9 mouse cellular contexts compared by ENCODE assay signal in genomic region chr14:77904171-77904762, GRCm38 (mm10). TPM values are rescaled to one million over a fixed set of nuclear protein-coding genes. Genes with fewer than 3 reads are reported as not detected.
DNase-seq lines count a peak whose midpoint lies in the region; ATAC-seq and TF ChIP-seq lines count a peak whose summit lies in the region.
"Had no signal": no experiment of that assay in that cellular context is flagged by ENCODE, and none has a peak within 500 bp of the region (broad histone marks: within the 10 kb centered on the region; RNA-seq: fewer than 3 reads in every experiment).

Gene Epsti1, plus strand, starts transcription at chr14:77904239.

- intact Hi-C loops in gastrocnemius, adult 2 months (cut with DNase I): no loop called here
- intact Hi-C loops in gastrocnemius, postnatal 14 days (cut with DNase I; ENCODE audit: low total_unique reads): no loop called here

- TF ChIP-seq POLR2A in olfactory bulb, adult 2 months (IDR thresholded peaks at IDR 0.05; ENCODE audit: insufficient read depth, low read depth, low read length): no peak

- H3K4me1 ChIP-seq in limb, embryonic 12.5 days (replicated peaks): 0 out of 2 replicates have a peak, but pooled peaks cover 3% of the 10 kb centered on the region
- peaks cover 4% of the 10 kb centered on the region; the same call in 1 of the 2 replicates for H3K4me1 ChIP-seq in olfactory bulb, adult 2 months (ENCODE audit: control insufficient read depth, insufficient read depth, low read length)

- no peaks in the 10 kb centered on the region for H3K9me3 ChIP-seq in limb, embryonic 12.5 days

- no peaks in the 10 kb centered on the region for H3K27me3 ChIP-seq in limb, embryonic 12.5 days

- peak within 1 kb of the TSS; percentile 28; the same call in 1 of the 2 replicates for H3K27ac ChIP-seq in gastrocnemius, adult 2 months
- no peak within 1 kb of the TSS for H3K27ac ChIP-seq in limb, embryonic 12.5 days
- H3K27ac ChIP-seq in olfactory bulb, adult 2 months (ENCODE audit: insufficient read depth, low read depth, low read length): no peak within 1 kb of the TSS

- DNase-seq in gastrocnemius, adult 2 months: no peak
- DNase-seq in gastrocnemius, postnatal 14 days: no peak
- peak; percentile 32 for DNase-seq in c-Kit-positive CD71-negative TER-119-negative erythroid progenitor cells, embryonic 14.5 days (ENCODE audit: low read depth)
- DNase-seq in left cerebral cortex, adult 8-10 months (ENCODE audit: low spot score in 2 of 2): no peak
- no peak for DNase-seq in left cerebral cortex, adult 9 months (ENCODE audit: low spot score in 2 of 2)
- DNase-seq in embryo, embryonic 9.5 days (ENCODE audit: extremely low spot score): no peak

- ATAC-seq in limb, embryonic 12.5 days (ENCODE audit: insufficient number of reproducible peaks, insufficient read depth, low FRiP score, low TSS enrichment, low read depth): no peak

- H3K9ac ChIP-seq in limb, embryonic 12.5 days (replicated peaks): no peak within 1 kb of the TSS

- WGBS in limb, embryonic 12.5 days: 42% methylated on average over 15 of the region's 15 CpGs
- WGBS in olfactory bulb, adult 2 months: 80% methylated on average over 15 of the region's 15 CpGs

- H3K4me2 ChIP-seq in limb, embryonic 12.5 days: peak within 1 kb of the TSS; percentile 15; the same call in 1 of the 2 replicates

- peak within 1 kb of the TSS; percentile 65 for H3K4me3 ChIP-seq in gastrocnemius, adult 2 months
- no peak within 1 kb of the TSS for H3K4me3 ChIP-seq in limb, embryonic 12.5 days (replicated peaks)
- peak within 1 kb of the TSS; percentile 6; the same call in 1 of the 2 replicates for H3K4me3 ChIP-seq in olfactory bulb, adult 2 months (ENCODE audit: insufficient read depth, low read depth, low read length)
- H3K4me3 ChIP-seq: erythroblast, embryonic 14.5 days had no signal

- no peaks in the 10 kb centered on the region for H3K36me3 ChIP-seq in limb, embryonic 12.5 days

- no peak for TF ChIP-seq CTCF in gastrocnemius, adult 2 months (IDR thresholded peaks at IDR 0.05)
- no peak for TF ChIP-seq CTCF in olfactory bulb, adult 2 months (IDR thresholded peaks at IDR 0.05; ENCODE audit: insufficient read depth, low read depth, low read length)

RNA-seq across cellular contexts. Expression of gene Epsti1, which starts in this region (rescaled TPM):
- total RNA-seq in gastrocnemius, adult 2 months (2021): under 1 TPM in 1 of 2 experiments, not detected in 1; 0.22 TPM
- under 1 TPM; 0.20 to 0.21 TPM for total RNA-seq in gastrocnemius, postnatal 14 days (2021)
- polyA plus RNA-seq in limb, embryonic 12.5 days (2016; fragmentation: Nextera tagmentation; extraction: Ambion mirVana): 0.25 and 0.29 TPM in 2 replicates
- not detected in 2 replicates for polyA plus RNA-seq in olfactory bulb, adult 2 months (2012; ENCODE audit: insufficient read depth, insufficient read length, low replicate concordance, missing spikeins)
- 1 to 10 TPM in 1 of 4 experiments, under 1 TPM in 2, not detected in 1; 0.23 to 1.2 (median 0.59) TPM for total RNA-seq in left cerebral cortex, adult 8-10 months (2022)

Comparison
In these comparisons a context has a peak if more than half of its experiments do, and no peak if none do; other contexts are left out.
1. RNA of gene Epsti1 (polyA plus RNA-seq): not detected in olfactory bulb, adult 2 months; 0.25 to 0.29 TPM in limb, embryonic 12.5 days; every median in the first group is over 100 times any median in the second.